Mouse (Mus musculus): ENCODE measurements around the gene Add3.
A peak's percentile ranks its signal among the peaks of the same experiment; 100 is the strongest.

Gene Add3

DNA sequence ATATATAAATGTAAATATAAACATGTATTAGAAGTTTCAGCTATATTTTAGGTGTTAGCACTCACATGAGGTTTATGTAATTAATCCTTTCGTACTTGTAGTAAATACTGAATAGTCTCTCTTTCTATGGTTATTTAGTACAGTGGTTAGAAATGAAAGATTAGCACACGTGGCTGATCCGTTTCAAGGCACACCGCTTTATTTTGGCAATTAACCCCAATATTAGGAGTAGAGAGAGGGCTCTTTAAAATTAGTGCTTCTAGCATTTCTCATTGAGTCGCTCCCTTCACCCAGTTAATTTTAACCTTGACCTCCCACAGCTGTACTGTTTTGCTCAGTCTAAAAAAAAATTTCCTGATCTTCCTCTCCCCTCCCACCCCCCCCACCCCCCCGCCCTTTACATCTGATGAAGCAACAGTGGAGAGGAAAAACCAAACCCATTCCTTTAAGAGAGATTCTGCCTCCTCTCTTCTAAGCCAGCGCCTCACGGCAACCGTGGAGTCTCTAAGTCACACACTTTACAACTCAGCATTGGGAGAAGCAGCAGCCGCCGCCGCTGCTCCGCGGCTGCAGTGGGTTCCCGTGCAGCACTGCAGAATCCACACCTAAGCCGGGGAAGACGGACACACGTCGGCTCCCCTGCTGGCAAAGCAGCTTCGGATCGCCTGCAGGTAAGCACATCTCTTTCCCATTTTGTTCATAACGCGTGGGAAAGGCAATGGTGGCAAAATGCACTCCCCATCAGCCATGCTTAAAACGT, at the start of gene Add3:
TSS of gene Add3 (plus strand) at position 400 of the 760 bp plus-strand sequence.
- DNase-seq (ENCODE audit: low spot score), result peak; percentile 43

DNA sequence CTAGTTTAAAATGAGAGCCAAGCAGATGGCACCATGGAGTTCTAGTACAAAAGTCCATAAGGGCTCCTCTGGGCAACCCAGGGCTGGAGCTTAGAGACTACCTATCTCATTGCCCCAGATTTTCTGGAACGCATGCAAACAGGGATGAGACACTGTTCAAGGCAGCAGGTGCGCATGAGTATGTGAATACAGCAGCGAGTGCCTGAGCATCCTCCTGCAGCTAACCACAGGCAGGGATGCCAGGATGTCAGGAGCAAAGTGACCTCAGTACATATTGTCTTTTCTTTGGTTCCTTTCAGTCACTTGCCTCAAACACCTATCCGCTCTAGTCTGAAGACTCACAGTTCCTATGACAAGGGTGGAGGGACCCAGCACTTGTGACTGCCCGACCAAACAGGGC, 49.6 kb upstream of the Add3 start:
- DNase-seq (ENCODE audit: low spot score), result no peak

DNA sequence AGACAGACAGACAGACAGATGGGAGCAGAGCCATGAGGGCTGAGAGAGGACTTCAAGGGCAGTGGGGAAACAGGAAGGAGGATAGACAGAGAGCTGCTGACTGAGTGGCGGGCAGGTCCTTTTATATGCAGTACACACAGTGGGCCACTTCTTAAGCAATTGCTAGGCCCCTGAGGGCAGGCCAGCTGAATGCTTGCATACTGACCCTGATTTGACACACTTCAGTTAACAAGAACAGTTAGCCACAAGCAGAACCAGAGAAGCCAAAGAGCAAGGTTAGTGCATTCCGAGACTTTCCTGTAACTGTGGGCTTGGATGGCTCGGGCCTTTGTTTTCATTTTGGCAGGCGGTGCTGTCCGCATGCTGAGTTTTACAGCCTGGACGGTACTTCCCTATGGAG, 48.0 kb upstream of the Add3 start:
- no peak for DNase-seq (ENCODE audit: low spot score)

DNA sequence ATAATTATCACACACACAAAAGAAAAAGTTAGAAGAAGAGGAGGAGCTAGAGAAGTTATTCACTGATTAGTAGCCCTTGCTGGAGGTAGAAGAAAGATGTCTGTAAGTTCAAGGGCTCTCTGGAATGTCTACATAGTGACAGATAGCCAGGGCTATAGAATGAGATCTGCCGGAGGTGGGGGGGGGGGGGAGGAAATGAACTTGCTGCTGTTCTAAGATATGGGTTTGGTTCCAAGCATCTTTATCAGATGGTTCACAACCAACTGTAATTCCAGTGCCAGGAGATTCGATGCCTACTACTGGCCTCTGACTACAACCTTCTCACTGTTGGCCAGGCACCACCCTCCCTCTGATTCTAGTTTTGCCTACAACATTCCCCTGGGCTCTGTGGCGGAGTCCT, 46.9 kb upstream of the Add3 start:
- no peak for DNase-seq (ENCODE audit: low spot score)

DNA sequence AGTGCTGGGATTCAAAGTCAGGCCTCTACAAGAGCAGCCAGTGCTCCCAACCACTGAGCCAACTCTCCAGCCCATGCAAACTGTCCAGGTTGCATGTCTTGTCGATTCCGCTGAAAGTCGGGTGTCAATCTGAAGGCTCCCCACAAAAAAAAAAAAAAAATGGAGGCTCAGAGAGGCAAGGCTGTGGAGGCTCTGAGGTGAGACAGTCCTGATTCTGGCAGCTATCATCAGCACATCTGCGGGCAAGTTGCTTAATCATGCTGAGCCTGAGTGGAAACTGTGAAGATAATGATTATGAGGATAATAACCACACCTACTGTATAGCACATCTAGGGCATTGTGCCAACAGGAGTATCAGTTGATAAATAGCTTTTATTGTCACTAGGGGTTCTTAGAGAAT, 45.6 kb upstream of the Add3 start:
- no peak for DNase-seq (ENCODE audit: low spot score)

DNA sequence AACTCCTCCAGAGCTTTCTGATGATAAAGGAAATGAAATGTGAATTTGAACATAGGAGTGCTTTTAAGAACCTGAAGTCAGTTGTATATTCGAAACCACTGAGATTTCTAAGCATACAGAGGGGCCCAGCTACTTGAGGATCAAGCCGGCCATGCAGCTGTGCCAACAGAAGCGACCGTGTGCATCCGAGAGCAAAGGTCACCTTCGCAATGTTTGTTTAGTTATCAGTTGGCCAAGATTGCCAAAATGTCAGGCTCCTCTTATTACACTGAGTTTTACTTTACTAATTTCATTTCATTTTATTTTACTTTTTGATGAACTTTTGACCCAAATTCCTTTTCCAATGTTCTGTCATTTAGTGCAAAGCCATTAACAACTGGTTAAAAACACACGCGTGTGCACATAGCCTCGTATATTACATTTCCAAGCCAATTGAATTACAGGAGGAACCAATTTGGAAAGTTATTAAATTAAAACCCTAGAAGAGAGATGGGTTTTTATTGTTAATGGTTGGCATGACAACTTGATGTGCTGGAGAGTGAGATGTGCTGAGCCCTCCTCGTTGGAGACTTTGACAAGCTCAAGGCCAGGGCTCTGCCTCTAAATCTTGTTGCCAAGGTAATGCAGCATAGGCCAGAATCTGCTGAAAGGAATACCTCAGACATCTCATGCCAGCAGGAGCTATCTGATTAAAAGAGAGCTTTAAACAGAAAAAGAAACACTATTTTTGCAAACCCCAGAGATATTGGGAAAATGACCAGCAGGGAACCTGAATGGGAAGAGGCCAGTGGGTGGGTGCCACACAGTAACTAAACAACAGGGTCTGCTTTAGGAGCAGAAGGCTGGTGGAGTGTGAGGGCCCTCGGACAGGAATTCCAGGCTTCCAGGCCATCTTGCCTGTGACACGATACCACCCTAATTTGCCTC, 38.6 kb upstream of the Add3 start:
- DNase-seq (ENCODE audit: low spot score), result no peak

DNA sequence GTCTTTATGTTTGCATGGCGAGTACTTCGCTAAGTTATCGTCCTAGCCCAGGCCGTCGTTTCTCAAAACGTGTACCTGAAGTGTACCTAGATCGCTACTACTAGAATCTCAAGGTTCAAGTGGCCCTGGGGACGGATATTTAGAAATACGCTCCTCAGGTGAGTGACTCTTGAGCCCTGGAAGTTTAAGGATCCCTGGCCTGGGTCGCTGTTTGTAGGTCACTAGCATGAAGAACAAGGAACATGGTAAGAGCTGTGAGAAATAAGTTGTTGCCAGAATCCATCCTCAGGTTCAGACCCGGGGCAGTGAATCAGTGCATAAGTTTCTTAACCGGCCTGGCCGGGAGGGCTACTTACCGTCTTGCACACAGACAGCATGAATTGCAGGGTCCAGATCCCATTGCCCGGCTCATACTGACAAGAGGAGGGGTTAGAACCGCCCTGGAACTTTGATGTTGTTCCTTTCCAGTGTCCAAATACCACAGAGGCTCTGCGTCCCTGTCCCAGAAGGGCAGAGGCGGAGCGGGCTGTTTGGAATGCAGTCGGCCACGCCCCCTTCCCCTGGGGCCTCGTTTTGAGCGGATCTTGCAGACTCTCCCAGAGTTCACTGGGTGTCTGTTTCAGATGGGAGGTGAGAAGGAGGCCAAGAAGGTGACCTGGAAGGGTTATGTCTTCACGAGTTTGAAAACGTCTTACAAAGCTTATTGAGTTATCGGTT, 34.7 kb upstream of the Add3 start:
- peak; percentile 88 for DNase-seq (ENCODE audit: low spot score)

DNA sequence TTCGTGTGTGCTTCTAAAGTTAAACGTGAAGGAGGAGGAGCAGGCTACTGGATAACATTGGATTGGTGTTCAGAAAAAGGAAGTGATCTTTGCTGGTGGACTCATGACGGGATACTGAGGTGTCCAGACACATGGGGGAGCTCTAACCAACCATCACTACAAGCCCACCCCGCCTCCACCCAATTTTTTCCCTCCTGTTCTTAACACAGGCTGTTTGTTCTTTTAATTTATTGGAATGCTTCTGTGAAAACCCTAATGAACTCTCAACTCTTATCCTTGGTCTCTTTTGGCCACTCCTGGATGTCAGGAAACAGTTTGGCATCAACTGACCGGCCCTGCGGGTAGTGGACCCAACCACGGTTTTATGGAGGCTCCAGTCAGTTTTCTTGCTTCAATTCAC, 33.3 kb upstream of the Add3 start:
- peak; percentile 18 for DNase-seq (ENCODE audit: low spot score)

DNA sequence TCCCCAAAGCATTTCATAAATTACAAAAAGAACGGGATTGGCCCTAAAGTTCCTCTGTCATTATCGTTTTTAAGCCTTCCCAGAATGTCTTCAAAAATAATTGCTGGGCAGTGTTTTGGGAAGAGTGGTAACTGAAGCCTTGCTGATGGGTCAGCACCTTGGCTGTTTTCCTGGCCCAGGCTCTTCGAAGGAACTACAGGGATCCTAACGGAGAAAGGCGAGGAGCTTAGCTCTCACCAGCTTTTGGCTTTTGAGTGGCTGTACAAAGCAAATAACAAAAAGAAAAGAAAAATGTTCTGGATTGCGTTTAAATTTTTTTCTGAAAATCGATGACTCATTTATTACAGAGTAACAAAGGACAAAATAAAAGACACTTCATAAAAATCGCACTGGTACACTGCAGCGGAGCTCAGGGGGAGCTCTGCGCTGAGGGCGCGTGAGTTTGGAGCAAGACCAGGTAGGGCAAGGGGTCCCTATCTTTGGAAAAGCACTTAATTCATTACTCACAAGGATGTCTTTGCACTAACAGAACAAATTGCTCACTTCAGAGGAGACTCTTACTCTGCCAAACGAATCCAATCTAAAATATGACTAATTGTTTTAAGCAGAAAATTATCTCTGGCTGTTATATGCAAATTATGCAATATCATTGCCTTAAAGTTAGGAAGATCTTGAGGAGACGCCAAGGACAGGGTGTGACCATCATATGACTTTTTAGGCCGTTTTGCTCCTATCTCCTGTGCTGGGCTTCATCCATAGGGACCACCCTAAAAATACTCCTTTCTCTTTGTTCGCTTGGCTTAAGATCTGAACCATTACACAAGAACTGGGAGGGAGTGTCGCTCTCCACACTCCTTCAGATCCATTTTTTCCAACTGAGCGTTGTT, 32.6 kb upstream of the Add3 start:
- peak; percentile 46 for DNase-seq (ENCODE audit: low spot score)

DNA sequence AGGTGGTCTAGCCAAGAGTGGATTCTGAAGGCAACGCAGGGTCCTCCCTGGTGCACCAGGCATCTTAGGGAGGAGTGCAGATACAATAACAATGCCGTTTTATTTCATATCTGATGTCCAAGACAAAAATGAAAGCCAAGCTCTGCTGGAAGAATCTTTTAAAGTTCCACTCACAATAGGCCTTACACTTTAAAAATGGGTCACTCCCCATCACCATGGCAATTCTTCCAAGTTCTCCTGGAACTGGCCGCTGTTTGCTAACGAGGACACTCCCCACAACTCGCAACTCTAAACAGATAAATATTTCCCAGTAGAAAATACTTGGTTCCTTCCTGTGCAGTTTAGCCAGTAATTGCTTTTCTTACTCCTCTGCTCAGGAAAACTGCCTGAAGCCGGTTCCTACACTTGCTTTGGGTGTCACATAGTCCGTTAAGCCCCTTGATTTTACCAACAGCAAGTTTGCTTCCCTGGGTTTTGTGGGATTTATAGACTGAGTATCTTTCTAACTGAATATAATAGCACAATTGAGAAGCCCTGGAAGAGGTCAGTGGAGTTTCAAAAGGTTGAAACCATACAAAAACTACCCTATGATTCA, 28.1 kb upstream of the Add3 start:
- DNase-seq (ENCODE audit: low spot score), result peak; percentile 36

DNA sequence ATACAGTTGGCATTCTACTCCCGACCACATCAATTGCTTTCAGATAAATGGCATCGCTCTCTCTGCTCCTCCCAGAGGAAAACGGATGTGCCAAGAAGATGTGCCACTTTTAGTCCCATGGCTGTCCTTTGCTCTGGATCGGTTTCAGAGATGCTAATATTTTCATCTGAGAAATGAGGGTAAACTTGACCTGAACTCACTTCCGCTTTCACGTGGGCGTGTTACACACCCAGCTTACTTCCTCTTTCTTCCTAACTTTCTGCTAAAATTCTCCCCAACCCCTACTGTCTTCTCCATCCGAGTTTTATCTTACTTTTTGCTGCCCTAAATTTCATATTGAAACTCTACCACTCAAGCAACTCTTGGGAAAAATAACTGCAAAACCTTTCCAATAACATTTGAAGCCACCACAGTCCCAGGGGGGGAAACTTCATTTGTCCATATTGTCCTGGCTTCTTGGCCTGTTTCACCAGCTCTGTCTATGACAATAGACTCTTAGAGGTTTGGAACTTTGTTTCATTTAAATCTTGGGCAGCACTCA, 20.9 kb upstream of the Add3 start:
- no peak for DNase-seq (ENCODE audit: low spot score)

DNA sequence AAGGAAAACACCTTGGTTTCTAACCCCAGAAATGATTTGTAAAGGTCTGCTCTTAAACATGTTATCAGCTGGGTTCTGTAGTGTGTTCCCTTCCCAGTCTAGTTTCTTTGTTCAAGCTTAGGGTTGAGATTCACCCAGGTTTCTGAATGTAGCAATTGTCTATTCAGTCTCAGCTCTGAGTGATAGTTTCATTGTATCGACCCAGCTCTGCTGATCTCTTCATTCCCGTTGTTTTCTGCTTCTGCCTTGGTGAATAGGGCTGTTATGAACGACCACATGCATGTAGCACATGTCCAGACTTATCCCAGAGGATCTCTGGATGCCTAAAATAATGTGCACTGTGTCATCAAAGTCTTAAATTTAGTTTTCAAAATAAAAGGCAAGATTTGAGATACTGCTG, 19.8 kb upstream of the Add3 start:
- DNase-seq (ENCODE audit: low spot score), result no peak

DNA sequence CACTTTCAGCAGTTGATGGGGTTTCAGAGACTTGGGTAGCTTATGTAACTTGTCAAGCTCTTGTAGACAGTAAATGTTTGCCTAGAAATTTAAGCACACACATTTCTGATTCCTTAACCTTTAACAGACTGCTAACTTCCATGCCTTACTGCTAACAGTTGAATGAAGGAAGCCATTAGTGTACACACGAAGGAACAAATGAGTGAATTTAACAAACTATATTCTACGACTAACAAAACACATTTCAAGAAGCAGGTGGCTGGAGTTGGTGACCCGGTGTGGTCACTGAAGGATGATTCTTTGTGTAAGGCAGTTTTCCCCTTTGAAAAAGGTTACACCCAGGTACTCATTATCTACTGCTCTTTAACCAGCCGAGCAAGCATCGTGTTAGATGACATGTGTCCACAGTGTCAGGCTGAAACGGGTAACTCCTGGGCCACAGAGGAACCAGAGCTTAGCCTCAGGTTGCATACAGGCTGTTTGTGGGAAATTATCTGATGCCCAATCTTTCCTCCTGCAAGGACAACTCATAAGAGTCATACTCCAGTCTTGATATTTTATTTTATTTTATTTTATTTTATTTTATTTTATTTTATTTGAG, 17.5 kb upstream of the Add3 start:
- no peak for DNase-seq (ENCODE audit: low spot score)

DNA sequence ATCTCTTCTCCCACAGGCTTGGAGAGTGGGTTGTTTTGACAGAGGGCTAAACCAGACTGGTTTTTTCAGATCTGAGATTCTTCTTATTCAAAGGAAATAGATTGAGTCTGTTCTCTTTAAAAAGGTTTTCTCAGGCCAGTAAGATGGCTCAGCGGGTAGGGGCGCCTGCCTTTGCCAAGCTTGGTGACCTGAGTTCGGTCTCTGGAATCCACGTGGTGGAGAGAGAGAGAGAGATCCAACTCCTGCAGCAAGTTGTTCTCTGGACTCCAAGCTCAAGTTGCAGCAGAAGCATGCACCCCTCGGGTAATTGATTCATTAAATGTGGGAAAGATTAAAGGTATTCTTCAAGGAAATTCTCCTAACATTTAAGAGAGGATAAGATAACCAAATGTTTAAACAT, 16.9 kb upstream of the Add3 start:
- DNase-seq (ENCODE audit: low spot score), result no peak

DNA sequence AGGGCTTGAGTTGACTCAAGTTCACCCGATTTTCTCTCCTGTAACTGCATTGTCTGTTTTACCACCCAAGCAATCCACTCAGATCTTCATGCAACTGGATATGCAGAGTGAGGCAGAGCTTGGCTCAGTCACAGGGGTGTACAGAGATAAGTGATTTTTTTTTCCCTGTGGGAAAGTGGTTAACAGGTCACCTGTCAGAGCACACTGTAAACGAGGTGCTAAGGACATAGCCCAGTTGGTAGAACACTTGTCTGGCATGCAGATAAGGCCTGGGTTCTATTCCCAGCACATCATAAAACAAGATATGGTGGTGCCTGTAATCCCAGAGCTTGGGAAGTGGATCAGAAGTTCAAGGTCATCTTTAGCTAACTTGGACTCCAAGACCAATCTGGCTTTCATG, 14.6 kb upstream of the Add3 start:
- DNase-seq (ENCODE audit: low spot score), result no peak

DNA sequence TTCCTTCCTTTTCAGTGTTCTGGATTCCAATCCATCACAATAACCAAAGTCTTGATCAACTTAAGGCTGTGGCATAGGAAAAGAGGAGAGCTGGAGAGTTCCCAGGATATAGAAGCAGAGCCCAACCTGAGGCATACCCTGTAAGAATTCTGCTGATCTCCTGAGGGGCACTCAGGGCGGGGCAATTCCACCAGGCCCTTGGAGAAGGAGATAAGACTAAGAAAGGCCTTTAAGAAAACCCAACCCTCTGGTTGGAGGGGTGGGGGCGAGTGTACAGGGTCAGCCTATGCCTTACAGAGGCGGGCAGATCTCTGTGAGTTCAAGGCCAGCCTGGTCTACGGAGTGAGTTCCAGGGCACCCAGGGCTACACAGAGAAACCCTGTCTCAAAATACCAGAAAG, 13.7 kb upstream of the Add3 start:
- DNase-seq (ENCODE audit: low spot score), result no peak

DNA sequence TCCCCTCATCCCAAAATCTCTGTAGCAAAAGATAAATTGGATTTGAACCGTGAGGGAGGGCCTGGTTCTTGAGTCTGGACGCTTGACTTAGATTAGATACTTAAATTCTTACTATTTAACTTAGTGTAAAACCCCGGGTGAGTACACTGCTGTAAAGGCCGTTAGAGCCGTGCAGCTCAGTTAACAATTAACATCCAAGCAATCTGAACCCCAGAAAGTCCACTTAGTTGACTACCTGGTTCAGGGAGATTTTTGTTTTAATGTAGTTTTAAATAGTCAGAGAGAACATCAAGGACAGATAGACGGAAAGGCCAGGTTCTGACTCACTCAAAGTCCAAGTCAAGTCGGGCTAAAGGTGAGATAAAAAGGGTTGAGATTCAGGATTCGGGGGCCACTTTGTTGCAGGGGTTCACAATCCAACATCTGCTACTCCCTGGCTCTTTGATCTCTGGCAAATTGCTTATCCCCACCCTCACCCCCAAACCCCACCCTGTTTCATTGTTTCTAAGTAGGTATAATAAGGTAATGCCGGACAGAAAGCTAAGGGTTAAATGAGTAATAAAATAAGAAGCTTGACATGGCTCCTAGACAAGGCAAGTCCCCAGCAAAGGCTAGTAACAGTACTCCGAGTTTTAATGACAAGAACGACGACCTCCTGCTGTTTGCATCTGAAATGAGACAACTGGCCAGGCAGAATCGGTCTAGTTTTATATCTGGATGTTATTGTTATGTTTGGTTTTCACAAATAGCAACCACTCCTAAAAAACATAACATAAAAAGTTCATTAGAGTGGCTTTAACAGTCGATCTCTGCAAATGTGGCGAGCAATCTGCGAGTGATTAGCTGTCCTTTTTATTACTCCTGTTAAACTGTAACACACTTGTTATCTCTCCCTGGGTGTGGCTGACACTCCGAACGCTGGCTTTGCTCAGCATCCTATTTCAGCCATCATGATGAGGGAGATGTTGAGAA, 12.6 kb upstream of the Add3 start:
- peak; percentile 34 for DNase-seq (ENCODE audit: low spot score)

DNA sequence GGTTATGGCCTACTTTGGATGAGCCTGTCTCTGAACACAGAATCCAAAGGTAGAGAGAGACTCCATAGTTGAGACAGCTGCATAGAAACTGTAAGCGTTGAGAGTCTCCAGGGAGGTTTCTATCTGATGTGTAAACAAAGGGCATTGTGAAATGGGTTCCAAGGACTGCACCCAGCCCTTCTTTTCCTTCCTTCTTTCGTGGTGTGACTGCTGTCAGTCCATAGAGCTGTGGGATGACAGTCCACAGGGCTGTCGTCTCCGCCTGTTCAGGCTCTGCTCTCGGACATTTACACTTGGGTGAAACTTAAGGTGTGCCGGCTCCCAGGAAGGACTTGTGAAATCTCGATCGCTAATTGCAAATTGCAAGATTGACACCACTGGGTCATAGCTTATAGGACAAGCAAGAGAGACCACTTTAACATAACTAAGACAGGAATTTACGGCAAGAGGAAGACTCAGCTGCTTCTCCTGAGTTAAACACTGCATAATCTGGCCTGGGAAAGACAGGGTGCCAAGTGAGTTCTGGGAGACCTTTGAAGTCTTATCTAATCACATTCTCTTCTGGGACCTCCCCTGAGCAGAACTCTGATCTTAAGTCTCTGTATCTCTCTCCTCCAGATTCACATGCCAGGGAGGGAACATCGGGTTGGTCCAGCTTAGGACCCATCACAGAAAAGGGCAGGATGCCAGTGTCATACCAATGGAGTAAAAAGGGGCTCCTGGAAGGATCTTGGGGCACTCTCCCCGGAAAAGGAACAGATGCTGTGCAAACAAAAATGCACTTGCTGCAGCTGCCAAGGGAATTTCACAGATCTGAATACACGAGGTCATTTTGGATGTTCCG, 11.5 kb upstream of the Add3 start:
- no peak for DNase-seq (ENCODE audit: low spot score)

Data from urinary bladder, postnatal 14 days (tissue).